8 mouse cellular contexts compared by ENCODE assay signal in genomic region chr9:114563761-114564606, GRCm38 (mm10). TPM values are rescaled to one million over a fixed set of nuclear protein-coding genes. Genes with fewer than 3 reads are reported as not detected.
DNase-seq lines count a peak whose midpoint lies in the region; ATAC-seq lines count a peak whose summit lies in the region.

Gene Trim71, minus strand, starts transcription at chr9:114564369.

- peak within 1 kb of the TSS; percentile 96 for H3K4me2 ChIP-seq in lung, embryonic 15.5 days
- peak within 1 kb of the TSS; percentile 81 for H3K4me2 ChIP-seq in forebrain, embryonic 16.5 days (ENCODE audit: low read length)
- peak within 1 kb of the TSS; percentile 66 for H3K4me2 ChIP-seq in liver, embryonic 12.5 days
- H3K4me2 ChIP-seq in stomach, embryonic 15.5 days, result peak within 1 kb of the TSS; percentile 87

- no peaks in the 10 kb centered on the region for H3K36me3 ChIP-seq in lung, embryonic 15.5 days
- no peaks in the 10 kb centered on the region for H3K36me3 ChIP-seq in forebrain, embryonic 16.5 days (ENCODE audit: control insufficient read depth, insufficient read depth)
- H3K36me3 ChIP-seq in liver, embryonic 12.5 days, result no peaks in the 10 kb centered on the region
- H3K36me3 ChIP-seq in stomach, embryonic 15.5 days, result no peaks in the 10 kb centered on the region

- no peaks in the 10 kb centered on the region for H3K9me3 ChIP-seq in lung, embryonic 15.5 days
- H3K9me3 ChIP-seq in forebrain, embryonic 16.5 days (ENCODE audit: control insufficient read depth, low read length), result no peaks in the 10 kb centered on the region
- H3K9me3 ChIP-seq in liver, embryonic 12.5 days (replicated peaks), result no peaks in the 10 kb centered on the region
- H3K9me3 ChIP-seq in stomach, embryonic 15.5 days, result no peaks in the 10 kb centered on the region

- peak; percentile 14 for DNase-seq in adrenal gland, postnatal 10 days
- no peak for DNase-seq in adrenal gland, postnatal 14 days
- no peak for DNase-seq in lung, postnatal 10 days
- DNase-seq in urinary bladder, postnatal 14 days (ENCODE audit: low spot score), result no peak

- peak within 1 kb of the TSS; percentile 75 for H3K9ac ChIP-seq in lung, embryonic 15.5 days
- peak within 1 kb of the TSS; percentile 61 for H3K9ac ChIP-seq in forebrain, embryonic 16.5 days (replicated peaks; ENCODE audit: low read depth, low read length)
- H3K9ac ChIP-seq in liver, embryonic 12.5 days, result peak within 1 kb of the TSS; percentile 63
- peak within 1 kb of the TSS; percentile 57; the same call in 1 of the 2 replicates for H3K9ac ChIP-seq in stomach, embryonic 15.5 days

- WGBS in lung, embryonic 15.5 days, result under 1% methylated on average over 89 of the region's 91 CpGs
- under 1% methylated on average over 81 of the region's 91 CpGs for WGBS in forebrain, embryonic 16.5 days
- under 1% methylated on average over 90 of the region's 91 CpGs for WGBS in liver, embryonic 12.5 days (ENCODE audit: insufficient replicate concordance)
- under 1% methylated on average over 91 of the region's 91 CpGs for WGBS in stomach, embryonic 15.5 days

- ATAC-seq in lung, embryonic 15.5 days (ENCODE audit: borderline replicate concordance, extremely low read depth, low FRiP score, low TSS enrichment), result peak; percentile 32; the same call in 1 of the 2 replicates
- ATAC-seq in forebrain, embryonic 16.5 days, result peak; percentile 69
- ATAC-seq in liver, embryonic 12.5 days, result peak; percentile 51
- peak; percentile 70; the same call in 1 of the 2 replicates for ATAC-seq in stomach, embryonic 15.5 days (ENCODE audit: insufficient read depth, low FRiP score, low read depth)

- peak within 1 kb of the TSS; percentile 90 for H3K27ac ChIP-seq in lung, embryonic 15.5 days
- no peak within 1 kb of the TSS for H3K27ac ChIP-seq in forebrain, embryonic 16.5 days (ENCODE audit: low read length)
- H3K27ac ChIP-seq in liver, embryonic 12.5 days, result peak within 1 kb of the TSS; percentile 74
- peak within 1 kb of the TSS; percentile 72 for H3K27ac ChIP-seq in stomach, embryonic 15.5 days

- peaks cover 29% of the 10 kb centered on the region for H3K4me1 ChIP-seq in lung, embryonic 15.5 days
- peaks cover 28% of the 10 kb centered on the region for H3K4me1 ChIP-seq in forebrain, embryonic 16.5 days (replicated peaks; ENCODE audit: control insufficient read depth, insufficient read depth, low read length)
- H3K4me1 ChIP-seq in liver, embryonic 12.5 days, result 0 out of 2 replicates have a peak, but pooled peaks cover 14% of the 10 kb centered on the region
- peaks cover 11% of the 10 kb centered on the region for H3K4me1 ChIP-seq in stomach, embryonic 15.5 days

- peaks cover 13% of the 10 kb centered on the region for H3K27me3 ChIP-seq in lung, embryonic 15.5 days
- peaks cover 63% of the 10 kb centered on the region for H3K27me3 ChIP-seq in forebrain, embryonic 16.5 days (replicated peaks; ENCODE audit: control insufficient read depth, insufficient read depth, low read length)
- H3K27me3 ChIP-seq in liver, embryonic 12.5 days (replicated peaks), result peaks cover 81% of the 10 kb centered on the region
- H3K27me3 ChIP-seq in stomach, embryonic 15.5 days (replicated peaks), result peaks cover 38% of the 10 kb centered on the region

- H3K4me3 ChIP-seq in lung, embryonic 15.5 days, result peak within 1 kb of the TSS; percentile 70
- H3K4me3 ChIP-seq in forebrain, embryonic 16.5 days (replicated peaks; ENCODE audit: low read length), result peak within 1 kb of the TSS; percentile 59
- peak within 1 kb of the TSS; percentile 59 for H3K4me3 ChIP-seq in liver, embryonic 12.5 days
- peak within 1 kb of the TSS; percentile 57 for H3K4me3 ChIP-seq in stomach, embryonic 15.5 days (replicated peaks)

RNA-seq across cellular contexts. Expression of gene Trim71, which starts in this region (rescaled TPM):
- under 1 TPM in 1 of 2 experiments, not detected in 1; 0.09 TPM for total RNA-seq in adrenal gland, postnatal 10 days (2021)
- total RNA-seq in adrenal gland, postnatal 14 days (2021), result 0.04 TPM in 1 of 2 replicates, not detected in the other
- 1.2 TPM in 2 replicates for polyA plus RNA-seq in lung, embryonic 15.5 days (2015; fragmentation: Nextera tagmentation; extraction: Ambion mirVana)
- 0.12 and 0.13 TPM in 2 replicates for polyA plus RNA-seq in forebrain, embryonic 16.5 days (2015; fragmentation: Nextera tagmentation; extraction: Ambion mirVana)
- polyA plus RNA-seq in liver, embryonic 12.5 days (2016; fragmentation: Nextera tagmentation; extraction: Ambion mirVana), result 1.7 and 2.0 TPM in 2 replicates
- polyA plus RNA-seq in stomach, embryonic 15.5 days (2015; fragmentation: Nextera tagmentation; extraction: Ambion mirVana), result 2.0 and 2.2 TPM in 2 replicates

Comparison
In these comparisons a context has a peak if more than half of its experiments do, and no peak if none do; other contexts are left out.
1. Peak in DNase-seq in adrenal gland, postnatal 10 days; RNA of the gene not detected or under 1 TPM.
2. Peak in ATAC-seq, H3K4me3 ChIP-seq, H3K9ac ChIP-seq and H3K4me2 ChIP-seq in forebrain, embryonic 16.5 days; RNA of the gene not detected or under 1 TPM.